Mouse (Mus musculus) layer of hippocampus, postnatal 36 days (tissue): Measurements from ENCODE around the gene Tescl. TPM values are rescaled to one million over a fixed set of nuclear protein-coding genes. Genes with fewer than 3 reads are reported as not detected.
A peak's percentile ranks its signal among the peaks of the same experiment; 100 is the strongest.

ENCODE experiments used
- DNase-seq, 2 experiments: peaks; one replicate each; pipeline ENCODE4 v3.0.0; 2022
- total RNA-seq, 2 experiments: library from RNA; stranded (reverse); gene quantifications; 2 replicates each; pipeline ENCODE4 v1.2.3; 2021

Tescl gene
- not detected for total RNA-seq

- no peak for DNase-seq
Observed at GRCm38 (mm10) chr7:24333304-24333986, at the start of gene Tescl. Gene Tescl (minus strand): TSS chr7:24333936.

GRCm38 (mm10) chr7:24382730-24383372 is 49.1 kb upstream of the Tescl start:
- DNase-seq: no peak

GRCm38 (mm10) chr7:24380370-24380769 is 46.6 kb upstream of the Tescl start:
- no peak for DNase-seq

GRCm38 (mm10) chr7:24379934-24380333 is 46.2 kb upstream of the Tescl start:
- no peak for DNase-seq

GRCm38 (mm10) chr7:24378049-24378701 is 44.4 kb upstream of the Tescl start:
- no peak for DNase-seq

GRCm38 (mm10) chr7:24377091-24377865 is 43.5 kb upstream of the Tescl start:
- no peak for DNase-seq

GRCm38 (mm10) chr7:24376456-24376855 is 42.7 kb upstream of the Tescl start:
- no peak for DNase-seq

GRCm38 (mm10) chr7:24373538-24374379 is 40.0 kb upstream of the Tescl start:
- peak in 1 of 2 experiments; percentile 30 for DNase-seq

GRCm38 (mm10) chr7:24372786-24373185 is 39.0 kb upstream of the Tescl start:
- DNase-seq: no peak

GRCm38 (mm10) chr7:24372300-24372699 is 38.6 kb upstream of the Tescl start:
- no peak for DNase-seq

GRCm38 (mm10) chr7:24371809-24372145 is 38.0 kb upstream of the Tescl start:
- DNase-seq: no peak

GRCm38 (mm10) chr7:24371012-24371808 is 37.5 kb upstream of the Tescl start:
- DNase-seq: no peak

- no peak for DNase-seq
Observed at GRCm38 (mm10) chr7:24369731-24370541, 36.2 kb upstream of the Tescl start, which contains the start of gene Kcnn4. Gene Kcnn4 (plus strand): TSS chr7:24370263.

- DNase-seq: no peak
Observed at GRCm38 (mm10) chr7:24368946-24369345, 35.2 kb upstream of the Tescl start.

GRCm38 (mm10) chr7:24368226-24368625 is 34.5 kb upstream of the Tescl start:
- DNase-seq: no peak

GRCm38 (mm10) chr7:24366716-24367632 is 33.2 kb upstream of the Tescl start:
- no peak for DNase-seq

- DNase-seq: no peak
Observed at GRCm38 (mm10) chr7:24365258-24366014, 31.7 kb upstream of the Tescl start.

- DNase-seq: peak; percentile 72 to 81
Observed at GRCm38 (mm10) chr7:24364827-24365226, 31.1 kb upstream of the Tescl start.
